Mouse (Mus musculus) kidney, adult 2 months (tissue): ENCODE measurements around the gene Gm10401.

Source experiments
- CTCF ChIP-seq: fragments of 200-500 bp; conservative IDR thresholded peaks from 2 replicates; pipeline ENCODE4 v1.5.1; 2011; ENCODE audit warnings: low read depth, mild to moderate bottlenecking, control low read depth, low read length, moderate library complexity, mixed read lengths; ENCODE audit not compliant: insufficient read depth, insufficient read length
- POLR2A ChIP-seq: fragments of 200-500 bp; IDR thresholded peaks from one replicate; pipeline ENCODE4 v1.6.1; 2011; ENCODE audit warnings: low read depth, low read length, control low read depth

- TF ChIP-seq CTCF (0 out of 2 replicates have a peak, but pooled peaks have one; percentile 17), POLR2A (no peak)
Measured at GRCm38 (mm10) chr5:115089592-115090268, 8.4 kb downstream of the Gm10401 start.
